Mouse (Mus musculus): Measurements from ENCODE around the gene Slc44a2.

GRCm38 (mm10) chr9:21340411-21340810 is 19.9 kb downstream of the Slc44a2 start:
- TF ChIP-seq CTCF (IDR thresholded peaks at IDR 0.05) (0 out of 2 replicates have a peak, but pooled peaks have one; percentile 27), EP300 (IDR thresholded peaks at IDR 0.05) (peak; percentile 83)

Data from lung, postnatal 0 days (tissue).